Mouse (Mus musculus): Measurements from ENCODE around the gene Ralgps1. TPM values are rescaled to one million over a fixed set of nuclear protein-coding genes. Genes with fewer than 3 reads are reported as not detected.

Ralgps1 gene
- polyA plus RNA-seq, 1 experiment: 0.53 TPM

- TF ChIP-seq GATA1 (IDR thresholded peaks at IDR 0.05; ENCODE audit: borderline replicate concordance, low read length) (no peak), FLI1 (IDR thresholded peaks at IDR 0.05; ENCODE audit: low read length) (no peak)
- Histone ChIP-seq H3K9me3 (no peaks in the 10 kb centered on the region), H3K27me3 (replicated peaks) (peaks cover 33% of the 10 kb centered on the region), H3K4me1 (peaks cover 6% of the 10 kb centered on the region), H3K36me3 (replicated peaks; ENCODE audit: low read length) (no peaks in the 10 kb centered on the region), H3K4me3 (replicated peaks) (no peak overlapping the region)
Measured at GRCm38 (mm10) chr2:33086016-33086596, 285.2 kb downstream of the Ralgps1 start.

- no peaks in the 10 kb centered on the region for H3K36me3 ChIP-seq (replicated peaks; ENCODE audit: low read length)
- no peak overlapping the region for H3K4me3 ChIP-seq (replicated peaks)
- no peak for TF ChIP-seq GATA1 (IDR thresholded peaks at IDR 0.05; ENCODE audit: borderline replicate concordance, low read length)
- TF ChIP-seq FLI1 (IDR thresholded peaks at IDR 0.05; ENCODE audit: low read length): no peak
Measured at GRCm38 (mm10) chr2:33084221-33084620, 287.1 kb downstream of the Ralgps1 start.

More at GRCm38 (mm10) chr2:33084221-33084620, 287.1 kb downstream of the Ralgps1 start:
- Histone ChIP-seq H3K4me1 (peaks cover 6% of the 10 kb centered on the region), H3K27me3 (replicated peaks) (peaks cover 36% of the 10 kb centered on the region), H3K9me3 (no peaks in the 10 kb centered on the region)

Other genes starting within 250 kb of the Ralgps1 start
- 0.06 TPM in 1 of 2 replicates, not detected in the other for gene Garnl3, start 239.8 kb downstream of the Ralgps1 start, polyA plus RNA-seq (2012; ENCODE audit: insufficient read depth, low replicate concordance)
- 0.28 TPM in 1 of 2 replicates, not detected in the other for gene Angptl2, start 155.4 kb downstream of the Ralgps1 start, polyA plus RNA-seq (2012; ENCODE audit: insufficient read depth, low replicate concordance)
- gene Zbtb34, start 59.8 kb upstream of the Ralgps1 start, polyA plus RNA-seq (2012; ENCODE audit: insufficient read depth, low replicate concordance): 1.6 and 7.9 TPM in 2 replicates
- 1.7 TPM in 1 of 2 replicates, not detected in the other for gene Zbtb43, start 97.1 kb upstream of the Ralgps1 start, polyA plus RNA-seq (2012; ENCODE audit: insufficient read depth, low replicate concordance)